Mouse (Mus musculus) kidney, postnatal 10 days (tissue): ENCODE measurements at regions not wholly inside any gene's neighbourhood (a gene's known extent, or its start where the extent isn't known, plus 50 kb on each side); places are given as distances from the start of the nearest gene placed in this dataset.
A peak's percentile ranks its signal among the peaks of the same experiment; 100 is the strongest.
"Not testable (repeated sequence)": the region's sequence is repeated elsewhere in the genome, so short reads cannot be mapped to it uniquely, and the experiment has no call there.

ENCODE experiments used
- DNase-seq: peaks from one replicate; pipeline ENCODE4 v3.0.0; 2021; ENCODE audit warnings: mixed read lengths

DNA sequence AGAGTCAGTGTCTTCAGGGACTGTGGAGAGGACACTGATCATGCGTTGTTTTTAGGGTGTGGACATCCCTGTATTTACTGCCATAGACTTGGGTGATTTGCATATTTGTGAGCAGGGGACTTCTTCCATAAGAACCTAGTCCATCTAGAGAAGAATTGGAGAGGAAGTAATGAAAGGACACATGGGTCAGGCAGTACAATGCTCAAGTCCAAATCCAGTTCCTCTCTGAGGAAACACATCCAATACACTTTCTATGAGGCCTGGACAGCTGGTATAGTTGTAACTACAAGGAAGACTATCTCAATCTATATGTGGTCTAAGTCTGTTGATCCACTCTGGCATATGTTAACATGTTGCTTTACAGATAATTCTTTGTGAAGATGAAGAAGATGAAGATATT is 734.9 kb upstream of the Zfp386 start:
- DNase-seq: not testable (repeated sequence)

DNA sequence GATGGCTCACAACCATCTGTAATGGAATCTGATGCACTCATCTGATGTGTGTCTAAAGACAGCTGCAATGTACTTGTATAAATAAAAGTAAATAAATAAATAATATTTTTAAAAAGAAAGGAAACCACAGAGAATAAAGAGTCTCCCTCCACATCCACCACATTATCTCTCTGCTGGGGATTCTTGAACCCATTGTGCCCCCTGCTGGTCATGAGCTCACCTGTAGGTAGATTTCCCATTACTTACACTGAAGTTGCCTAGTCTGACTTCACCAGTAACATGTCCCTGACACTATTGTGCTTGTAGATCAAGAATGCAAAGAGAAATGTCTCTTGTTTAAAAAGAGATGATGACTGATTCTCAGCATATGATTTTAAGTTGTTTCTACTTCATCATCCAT is 726.9 kb upstream of the Zfp386 start:
- DNase-seq: peak; percentile 8

GRCm38 (mm10) chr12:115328439-115328838 is 719.1 kb upstream of the Zfp386 start:
- DNase-seq: no peak

DNA sequence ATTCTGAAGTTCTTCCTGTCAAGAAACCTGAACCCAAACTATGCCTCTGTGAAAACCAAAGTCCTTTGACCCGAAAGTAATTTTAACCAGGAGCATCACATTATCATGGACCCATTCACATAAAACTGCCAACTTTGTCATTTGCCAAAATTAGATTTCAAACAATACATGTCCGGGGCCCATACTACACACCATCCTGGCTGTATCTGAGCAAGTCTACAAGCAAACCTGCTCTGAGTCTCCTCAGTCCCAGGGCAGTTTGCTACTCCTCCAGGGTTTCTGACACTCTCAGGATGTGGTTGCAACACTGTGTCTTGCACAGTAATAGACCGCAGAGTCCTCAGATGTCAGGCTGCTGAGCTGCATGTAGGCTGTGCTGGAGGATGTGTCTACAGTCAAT is 712.8 kb upstream of the Zfp386 start:
- DNase-seq: not testable (repeated sequence)

- no peak for DNase-seq
Measured at GRCm38 (mm10) chr12:115336594-115336993, 710.9 kb upstream of the Zfp386 start.

DNA sequence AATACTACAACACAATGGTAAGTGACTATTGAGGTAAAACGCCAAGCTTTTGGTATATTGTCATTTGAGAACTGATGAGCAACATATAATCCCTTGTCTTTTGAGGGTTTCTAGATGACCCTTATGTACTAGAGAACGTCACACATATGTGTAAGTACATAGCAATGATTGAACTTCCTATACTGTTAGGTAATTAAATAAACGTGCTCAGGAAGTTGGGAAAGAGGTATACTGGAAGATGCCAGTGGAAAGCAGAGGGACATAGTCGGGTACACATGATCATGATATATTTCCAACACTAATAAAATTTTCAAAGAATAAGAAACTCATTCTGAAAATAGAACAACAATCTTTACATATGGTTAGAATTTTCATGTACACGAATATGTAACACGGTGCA is 701.4 kb upstream of the Zfp386 start:
- not testable (repeated sequence) for DNase-seq

DNA sequence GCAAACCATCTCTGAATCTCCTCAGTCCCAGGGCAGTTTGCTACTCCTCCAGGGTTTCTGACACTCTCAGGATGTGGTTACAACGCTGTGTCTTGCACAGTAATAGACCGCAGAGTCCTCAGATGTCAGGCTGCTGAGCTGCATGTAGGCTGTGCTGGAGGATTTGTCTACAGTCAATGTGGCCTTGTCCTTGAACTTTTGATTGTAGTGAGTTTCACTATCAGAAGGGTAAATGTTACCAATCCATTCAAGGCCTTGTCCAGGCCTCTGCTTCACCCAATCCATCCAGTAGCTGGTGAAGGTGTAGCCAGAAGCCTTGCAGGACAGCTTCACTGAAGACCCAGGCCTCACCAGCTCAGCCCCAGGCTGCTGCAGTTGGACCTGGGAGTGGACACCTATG is 688.5 kb upstream of the Zfp386 start:
- DNase-seq: not testable (repeated sequence)

GRCm38 (mm10) chr12:115365628-115366027 is 681.9 kb upstream of the Zfp386 start:
- DNase-seq: not testable (repeated sequence)

- not testable (repeated sequence) for DNase-seq
Measured at GRCm38 (mm10) chr12:115371784-115372183, 675.7 kb upstream of the Zfp386 start.

- DNase-seq: not testable (repeated sequence)
Measured at GRCm38 (mm10) chr12:115373056-115373455, 674.5 kb upstream of the Zfp386 start.

DNA sequence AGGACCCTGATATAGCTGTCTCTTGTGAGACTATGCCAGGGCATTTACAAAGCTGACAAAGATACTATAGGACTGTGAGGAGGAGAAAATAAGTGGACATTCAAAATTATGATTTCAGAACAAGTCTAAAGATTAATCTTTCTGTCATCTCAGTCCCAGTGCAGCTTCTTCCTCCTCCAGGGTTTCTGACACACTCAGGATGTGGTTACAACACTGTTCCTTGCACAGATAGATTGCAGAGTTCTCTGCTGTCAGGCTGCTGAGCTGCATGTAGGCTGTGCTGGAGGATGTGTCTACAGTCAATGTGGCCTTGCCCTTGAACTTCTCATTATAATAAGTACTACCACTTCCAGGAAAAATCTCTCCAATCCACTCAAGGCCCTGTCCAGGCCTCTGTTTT is 661.0 kb upstream of the Zfp386 start:
- not testable (repeated sequence) for DNase-seq

GRCm38 (mm10) chr12:115404116-115404515 is 643.4 kb upstream of the Zfp386 start:
- DNase-seq: no peak

- DNase-seq: no peak
Measured at GRCm38 (mm10) chr12:115404657-115405056, 642.9 kb upstream of the Zfp386 start.

DNA sequence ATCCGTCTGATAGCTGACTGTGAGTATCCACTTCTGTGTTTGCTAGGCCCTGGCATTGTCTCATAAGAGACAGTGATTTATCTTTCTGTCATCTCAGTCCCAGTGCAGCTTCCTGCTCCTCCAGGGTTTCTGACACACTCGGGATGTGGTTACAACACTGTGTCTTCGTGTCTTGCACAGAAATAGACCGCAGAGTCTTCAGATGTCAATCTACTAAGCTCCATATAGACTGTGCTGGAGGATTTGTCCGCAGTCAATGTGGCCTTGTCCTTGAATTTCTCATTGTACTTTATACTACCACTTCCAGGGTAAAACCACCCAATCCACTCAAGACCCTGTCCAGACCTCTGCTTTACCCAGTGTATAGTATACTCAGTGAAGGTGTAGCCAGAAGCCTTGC is 601.3 kb upstream of the Zfp386 start:
- DNase-seq: not testable (repeated sequence)

DNA sequence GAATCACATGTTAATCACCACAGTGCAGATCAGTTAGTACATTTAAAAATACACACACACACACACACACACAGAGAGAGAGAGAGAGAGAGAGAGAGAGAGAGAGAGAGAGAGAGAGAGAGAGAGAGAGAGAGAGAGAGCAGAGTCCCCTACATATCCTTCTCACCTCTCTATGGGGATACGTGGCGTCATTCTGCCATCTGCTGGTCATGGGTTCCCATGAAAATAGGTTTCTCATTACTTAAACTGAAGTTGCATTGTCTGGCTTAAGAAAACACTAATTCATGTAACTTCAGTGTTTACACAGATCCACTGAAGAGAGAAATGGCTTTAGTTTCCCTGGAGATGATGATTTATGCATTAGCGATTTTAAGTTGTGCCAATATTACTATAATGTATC is 594.9 kb upstream of the Zfp386 start:
- DNase-seq: not testable (repeated sequence)

DNA sequence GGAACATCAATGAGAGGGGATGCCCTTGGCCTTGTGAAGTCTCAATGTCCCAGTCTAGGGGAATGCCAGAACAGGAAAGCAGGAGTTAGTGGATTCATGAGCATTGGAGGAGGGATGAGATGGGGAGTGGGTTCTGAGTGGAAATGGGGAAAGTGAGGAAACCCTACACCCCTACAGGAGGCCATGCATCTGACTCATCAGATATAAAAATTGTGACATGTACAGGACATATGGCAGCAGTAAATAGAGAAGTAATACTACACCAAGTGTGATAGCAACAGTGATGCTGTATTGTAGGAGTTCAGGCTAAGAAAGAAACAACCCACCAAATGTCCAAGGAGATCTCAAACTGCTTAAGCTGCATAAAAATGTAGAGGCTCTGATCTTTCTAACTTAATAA is 582.7 kb upstream of the Zfp386 start:
- DNase-seq: not testable (repeated sequence)

GRCm38 (mm10) chr12:115468015-115468414 is 579.5 kb upstream of the Zfp386 start:
- not testable (repeated sequence) for DNase-seq

DNA sequence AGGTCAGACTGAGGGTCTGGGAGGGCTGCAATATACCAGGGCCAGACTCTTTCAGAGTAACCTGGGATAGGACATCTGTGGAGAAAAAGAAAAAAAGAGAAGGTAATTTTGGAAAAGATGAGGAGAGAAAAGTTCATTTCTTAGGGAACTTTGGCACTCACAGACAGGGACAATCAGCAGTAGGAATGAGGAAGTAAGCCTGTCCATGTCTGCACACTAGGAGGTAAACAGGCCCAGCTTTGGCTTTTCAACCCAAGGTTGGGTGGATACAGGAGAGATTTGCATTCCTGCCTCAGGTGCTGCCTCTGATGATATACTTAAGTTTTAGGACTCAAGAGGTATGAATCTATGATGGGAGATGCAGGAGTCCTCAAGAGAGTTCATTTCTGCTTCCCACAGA is 579.0 kb upstream of the Zfp386 start:
- not testable (repeated sequence) for DNase-seq

DNA sequence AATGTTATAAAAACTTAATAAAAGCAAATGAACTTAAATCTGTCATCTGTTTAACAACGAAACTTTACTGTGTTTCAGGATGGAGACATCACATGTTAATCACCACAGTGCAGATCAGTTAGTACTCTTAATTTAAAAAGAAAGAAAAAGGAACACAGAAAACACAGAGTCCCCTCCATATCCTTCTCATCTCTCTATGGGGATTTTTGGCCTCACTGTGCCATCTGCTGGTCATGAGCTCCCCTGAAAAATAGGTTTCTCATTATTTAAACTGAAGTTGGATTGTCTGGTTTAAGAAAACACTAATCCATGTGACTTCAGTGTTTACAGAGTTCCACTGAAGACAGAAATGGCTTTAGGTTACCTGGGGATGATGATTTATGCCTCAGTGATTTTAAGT is 548.7 kb upstream of the Zfp386 start:
- DNase-seq: no peak

- DNase-seq: not testable (repeated sequence)
Measured at GRCm38 (mm10) chr12:115507285-115507684, 540.2 kb upstream of the Zfp386 start.

DNA sequence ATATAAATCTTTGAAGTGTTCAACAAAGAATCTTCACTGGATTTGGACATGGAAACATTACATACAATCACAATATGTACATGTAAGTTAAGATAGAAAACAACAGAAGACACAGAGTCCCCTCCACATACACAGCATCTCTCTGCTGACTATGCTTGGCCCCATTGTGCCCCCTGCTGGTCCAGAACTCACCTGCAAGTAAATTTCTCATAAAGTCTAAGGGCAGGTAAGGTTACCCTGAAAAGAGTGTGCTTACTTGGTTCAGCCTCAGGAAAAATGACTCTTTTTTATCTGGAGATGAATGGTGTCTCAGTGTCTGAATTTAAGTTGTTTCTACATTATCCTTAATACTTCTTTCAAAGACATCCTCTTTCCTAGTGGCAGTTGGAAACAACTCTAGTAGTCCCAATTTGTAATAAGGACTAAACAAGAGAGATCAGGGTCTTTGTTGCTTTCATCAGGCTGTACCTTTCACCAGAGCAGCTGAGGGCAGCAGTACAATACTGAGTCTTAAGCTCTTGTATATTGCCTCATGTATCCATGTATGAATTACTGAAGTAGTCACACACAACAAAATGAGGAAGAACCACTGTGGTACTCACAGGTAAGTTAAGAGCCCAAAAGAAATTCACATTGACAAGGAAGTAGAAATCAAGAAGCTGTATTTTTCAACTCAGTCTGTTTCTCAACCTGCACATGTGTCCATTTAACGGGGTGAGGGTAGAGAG is 538.7 kb upstream of the Zfp386 start:
- not testable (repeated sequence) for DNase-seq

GRCm38 (mm10) chr12:115518778-115519541 is 528.6 kb upstream of the Zfp386 start:
- DNase-seq: not testable (repeated sequence)

DNA sequence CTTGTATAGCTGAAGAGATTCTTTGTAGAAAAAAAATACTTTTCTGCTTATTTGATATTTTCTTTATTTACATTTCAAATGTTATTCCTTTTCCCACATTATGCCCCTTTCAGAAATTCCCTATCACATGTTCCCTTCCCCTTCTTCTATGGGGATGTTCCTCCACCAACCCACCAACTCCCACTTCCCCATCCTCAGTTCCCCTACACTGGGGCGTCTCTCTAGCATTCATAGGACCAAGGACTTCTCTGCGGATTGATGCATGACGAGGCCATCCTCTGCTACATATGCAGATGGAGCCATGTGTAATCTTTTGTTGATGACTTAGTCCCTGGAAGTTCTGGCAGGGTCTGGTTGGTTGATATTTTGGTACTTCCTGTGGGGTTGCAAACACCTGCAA is 520.5 kb upstream of the Zfp386 start:
- DNase-seq: no peak

DNA sequence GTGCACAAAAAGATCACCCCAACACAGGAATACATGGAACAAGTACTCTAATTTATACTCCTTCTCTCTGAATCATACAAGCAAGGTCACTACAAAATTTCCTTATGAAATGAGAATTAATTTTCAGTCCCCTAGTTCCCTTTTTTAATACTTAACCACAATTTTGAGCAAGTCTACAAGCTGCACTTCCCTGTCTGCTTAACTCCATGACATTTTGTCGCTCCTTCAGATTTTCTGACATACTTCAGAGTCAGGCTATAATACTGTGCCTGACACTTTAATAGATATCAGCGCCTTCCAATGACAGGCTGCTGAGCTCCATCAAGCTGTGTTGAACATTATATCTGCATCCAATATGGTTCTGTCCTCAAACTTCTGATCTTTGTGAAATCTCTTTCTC is 505.0 kb upstream of the Zfp386 start:
- no peak for DNase-seq
